Mouse (Mus musculus) skeletal muscle tissue, adult 2 months (tissue): ENCODE data around the gene Eid2.
"Not testable (repeated sequence)": the region's sequence is repeated elsewhere in the genome, so short reads cannot be mapped to it uniquely, and the experiment has no call there.

Source experiments
- DNase-seq: peaks from one replicate; pipeline ENCODE4 v3.0.0-alpha.2; 2012; ENCODE audit warnings: low read depth, low spot score

Gene Eid2

DNA sequence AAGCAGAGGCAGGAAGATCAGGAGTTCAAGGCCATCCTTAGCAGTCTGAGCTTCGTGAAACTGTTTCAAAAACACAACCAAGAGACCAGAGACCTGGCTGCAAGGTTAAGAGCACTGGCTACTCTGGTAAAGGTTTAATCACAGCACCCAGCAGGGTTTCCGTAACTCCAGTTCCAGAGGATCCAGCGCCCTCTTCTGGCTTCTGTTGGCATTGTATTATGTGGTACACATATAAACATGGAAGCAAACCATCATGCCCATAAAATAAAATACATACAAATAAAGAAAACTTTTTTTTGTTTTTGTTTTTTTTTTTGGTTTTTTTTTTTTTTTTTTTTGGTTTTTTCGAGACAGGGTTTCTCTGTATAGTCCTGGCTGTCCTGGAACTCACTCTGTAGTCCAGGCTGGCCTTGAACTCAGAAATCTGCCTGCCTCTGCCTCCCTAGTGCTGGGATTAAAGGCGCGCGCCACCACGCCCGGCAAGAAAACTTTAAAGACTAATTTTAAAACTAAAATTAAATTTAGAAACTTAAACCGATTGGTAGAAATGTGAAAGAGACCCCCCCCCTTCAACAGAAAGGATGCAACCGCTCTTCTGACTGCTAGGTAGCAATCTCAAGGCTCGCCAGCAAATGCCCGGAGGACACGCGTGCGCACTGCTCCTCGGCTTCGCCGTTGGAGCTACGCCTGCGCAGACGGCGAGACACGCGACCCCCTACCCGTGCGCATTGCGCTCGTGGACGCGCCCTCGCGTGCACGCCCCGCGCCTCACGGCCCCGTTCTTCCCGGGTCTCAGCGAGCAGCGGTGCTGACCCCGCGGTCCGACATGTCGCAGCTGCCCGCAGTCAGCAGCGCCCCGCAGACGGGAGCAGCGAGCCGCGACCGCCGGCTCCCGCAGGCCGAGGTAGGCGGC lies at the start of gene Eid2:
Eid2 (plus strand) TSS at position 753 of the 913 bp plus-strand sequence.
- DNase-seq: peak; percentile 45

DNA sequence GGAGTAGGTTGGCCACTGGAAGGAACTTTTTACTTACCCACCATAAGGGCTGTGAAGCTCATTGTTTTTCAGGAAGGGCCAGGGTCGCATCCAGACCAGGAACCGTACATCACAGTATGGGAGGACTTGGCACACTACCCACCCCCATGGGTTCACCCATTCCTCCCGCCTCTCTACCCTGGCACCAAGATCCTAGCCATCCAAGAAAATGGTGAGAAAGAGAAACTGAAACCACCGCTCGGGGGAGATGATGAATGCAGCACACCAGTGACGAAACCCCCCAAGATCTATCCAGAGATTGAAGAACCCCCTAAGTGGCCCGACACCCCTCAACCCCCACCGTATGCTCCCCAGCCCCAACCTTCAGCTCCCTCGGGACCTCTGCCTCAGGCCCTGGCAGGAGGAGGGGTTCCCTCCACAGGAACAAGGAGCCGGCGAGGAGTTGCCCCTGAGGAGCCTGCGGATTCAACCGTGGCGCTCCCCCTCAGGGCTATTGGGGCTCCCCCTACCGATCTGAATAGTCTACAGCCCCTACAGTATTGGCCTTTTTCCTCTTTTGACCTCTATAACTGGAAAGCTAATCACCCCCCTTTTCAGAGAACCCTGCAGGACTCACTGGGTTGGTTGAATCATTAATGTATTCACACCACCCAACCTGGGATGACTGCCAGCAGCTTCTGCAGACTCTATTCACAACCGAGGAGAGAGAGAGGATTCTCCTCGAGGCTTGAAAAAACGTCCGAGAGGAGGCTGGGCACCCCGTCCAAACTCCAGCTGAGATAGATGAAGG lies 48.5 kb upstream of the Eid2 start:
- not testable (repeated sequence) for DNase-seq

GRCm38 (mm10) chr7:28226836-28227235 lies 40.8 kb upstream of the Eid2 start:
- not testable (repeated sequence) for DNase-seq

- DNase-seq: not testable (repeated sequence)
Measured at GRCm38 (mm10) chr7:28227421-28227820, 40.3 kb upstream of the Eid2 start.

DNA sequence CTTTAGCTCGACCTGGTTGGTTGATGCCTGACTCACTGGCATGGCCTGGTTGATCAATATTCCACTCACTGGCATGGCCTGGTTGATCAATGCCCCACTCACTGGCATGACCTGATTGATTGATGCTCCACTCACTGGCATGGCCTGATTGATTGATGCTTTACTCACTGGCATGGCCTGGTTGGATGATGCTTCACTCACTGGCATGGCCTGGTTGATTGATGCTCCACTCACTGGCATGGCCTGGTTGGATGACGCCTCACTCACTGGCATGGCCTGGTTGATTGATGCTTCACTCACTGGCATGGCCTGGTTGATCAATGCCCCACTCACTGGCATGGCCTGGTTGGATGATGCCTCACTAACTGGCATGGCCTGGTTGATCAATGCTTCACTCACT lies 23.7 kb upstream of the Eid2 start:
- not testable (repeated sequence) for DNase-seq

- no peak for DNase-seq
Measured at GRCm38 (mm10) chr7:28248957-28249356, 18.7 kb upstream of the Eid2 start.

DNA sequence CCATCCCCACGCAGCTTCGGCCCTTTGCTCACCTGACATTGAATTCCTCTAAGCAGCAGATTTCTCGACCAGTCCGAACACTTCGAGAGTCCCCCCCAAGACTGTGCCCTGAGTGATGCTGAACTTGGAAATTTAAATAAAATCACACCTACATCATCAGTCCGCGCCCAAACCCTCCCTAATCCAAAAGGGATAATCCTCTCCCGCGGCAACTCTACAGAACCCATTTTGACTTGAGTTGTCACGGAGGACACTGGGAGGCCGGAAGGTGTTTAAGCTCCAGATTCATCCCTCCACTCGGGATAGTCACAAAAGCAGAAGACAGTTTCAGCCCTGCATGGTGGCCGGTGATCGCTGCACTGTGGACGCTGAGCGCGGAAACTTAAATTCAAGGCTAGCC lies 15.7 kb upstream of the Eid2 start:
- DNase-seq: no peak

- no peak for DNase-seq
Measured at GRCm38 (mm10) chr7:28254591-28254990, 13.1 kb upstream of the Eid2 start.

GRCm38 (mm10) chr7:28255476-28255875 lies 12.2 kb upstream of the Eid2 start:
- no peak for DNase-seq

GRCm38 (mm10) chr7:28262861-28263260 lies 4.8 kb upstream of the Eid2 start:
- DNase-seq: no peak

DNA sequence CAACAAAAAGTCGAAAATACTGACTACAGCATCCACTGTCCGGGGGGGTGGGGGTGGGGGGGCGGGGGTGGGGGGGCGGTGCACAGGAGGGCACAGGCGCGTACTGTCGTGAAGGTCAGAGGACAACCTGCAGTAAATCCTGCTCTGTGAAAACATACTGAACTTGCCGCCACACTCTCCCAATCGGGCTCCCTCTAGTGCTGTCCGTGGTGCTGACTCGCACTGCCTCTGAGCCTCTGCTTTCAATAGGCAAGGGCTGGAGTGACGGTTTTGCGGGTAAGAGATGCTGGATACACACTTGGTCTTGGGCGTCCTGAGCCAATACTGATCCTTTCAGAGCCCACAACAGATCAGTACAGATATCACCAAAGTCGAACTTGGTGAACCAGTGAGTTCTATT lies 3.9 kb upstream of the Eid2 start:
- no peak for DNase-seq

GRCm38 (mm10) chr7:28265391-28265790 lies 2.3 kb upstream of the Eid2 start:
- no peak for DNase-seq

- no peak for DNase-seq
Measured at GRCm38 (mm10) chr7:28268042-28268531, 406 bp downstream of the Eid2 start.

DNA sequence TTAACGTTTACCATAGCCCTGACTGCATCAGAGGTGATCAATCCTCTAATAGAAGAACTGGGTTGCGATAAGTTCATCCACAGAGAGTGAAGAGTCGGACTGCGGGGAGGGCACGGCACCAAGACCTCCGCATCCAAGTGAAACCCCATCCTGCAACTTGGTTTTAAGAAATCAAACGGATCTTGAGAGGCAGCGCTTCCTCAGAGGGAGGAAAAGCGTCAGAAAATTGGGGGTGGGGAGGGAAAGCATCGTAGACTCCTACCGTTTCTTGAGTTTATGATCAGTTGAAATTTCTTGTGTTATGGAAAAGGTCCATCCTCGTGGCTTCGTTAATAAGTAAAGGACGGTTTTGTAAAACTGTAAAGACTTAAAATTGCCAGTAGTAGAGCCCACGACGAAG lies 895 bp downstream of the Eid2 start:
- DNase-seq: no peak

DNA sequence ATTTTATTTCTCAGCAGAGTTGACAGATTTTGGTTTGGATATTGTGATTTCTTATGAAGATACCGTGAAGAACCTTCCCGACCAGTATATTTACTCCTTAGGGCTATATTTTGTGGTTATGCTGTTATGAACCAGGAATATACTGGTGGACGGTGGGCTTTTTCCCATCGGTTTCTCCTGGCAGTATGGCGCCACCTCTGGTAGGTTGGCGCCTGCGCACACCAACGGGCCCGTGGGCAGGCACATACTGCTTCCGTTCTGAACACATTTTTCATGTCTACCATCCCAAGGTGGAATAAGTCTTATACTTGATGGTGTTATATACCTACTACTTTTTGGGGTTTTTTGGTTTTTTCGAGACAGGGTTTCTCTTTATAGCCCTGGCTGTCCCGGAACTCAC lies 1.7 kb downstream of the Eid2 start:
- DNase-seq: no peak

- no peak for DNase-seq
Measured at GRCm38 (mm10) chr7:28271761-28272160, 4.1 kb downstream of the Eid2 start.

DNA sequence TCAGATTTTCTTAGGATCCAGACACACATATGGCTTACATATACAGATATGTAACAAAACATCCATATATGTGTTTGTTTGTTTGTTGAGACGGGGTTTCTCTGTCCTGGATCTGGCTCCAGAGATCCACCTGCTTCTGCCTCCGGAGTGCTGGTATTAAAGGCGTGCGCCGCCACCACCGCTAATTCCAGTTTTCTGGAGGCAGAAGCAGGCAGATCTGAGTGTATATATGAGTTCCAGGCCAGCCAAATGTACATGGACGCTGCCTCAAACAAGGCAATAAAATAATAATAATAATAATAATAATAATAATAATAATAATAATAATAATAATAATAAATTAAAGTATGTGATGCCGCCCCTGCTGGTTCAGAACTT lies 9.5 kb downstream of the Eid2 start:
- DNase-seq: no peak

- DNase-seq: peak; percentile 94
Measured at GRCm38 (mm10) chr7:28277615-28278278, 10.1 kb downstream of the Eid2 start, which contains the start of gene Eid2b. Gene Eid2b, plus strand, starts transcription at chr7:28277739.

GRCm38 (mm10) chr7:28278279-28278652 lies 10.6 kb downstream of the Eid2 start:
- no peak for DNase-seq

- DNase-seq: no peak
Measured at GRCm38 (mm10) chr7:28280630-28281029, 12.9 kb downstream of the Eid2 start.

DNA sequence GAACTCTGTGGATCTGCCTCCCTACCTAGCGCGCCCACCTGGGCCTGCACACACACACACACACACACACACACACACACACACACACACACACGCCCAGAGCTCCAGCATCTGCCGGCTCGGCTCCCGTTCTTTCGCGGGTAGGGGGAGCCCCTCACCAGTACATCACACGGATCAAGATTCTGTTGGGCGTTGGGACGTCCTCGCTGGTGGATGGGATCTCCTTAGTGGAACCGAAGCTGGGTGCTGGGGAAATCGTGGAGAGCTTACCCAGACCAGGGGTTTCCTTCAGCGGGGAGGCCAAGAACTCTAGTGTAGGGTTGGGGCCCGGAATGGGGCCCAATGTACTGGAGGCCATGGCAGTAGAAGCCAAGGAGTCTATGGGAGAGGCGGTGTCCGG lies 22.5 kb downstream of the Eid2 start:
- DNase-seq: no peak
